Mouse (Mus musculus) lung, postnatal 0 days (tissue): ENCODE data around the gene Nps. TPM values are rescaled to one million over a fixed set of nuclear protein-coding genes. Genes with fewer than 3 reads are reported as not detected.
A peak's percentile ranks its signal among the peaks of the same experiment; 100 is the strongest.
"Not testable (repeated sequence)": the region's sequence is repeated elsewhere in the genome, so short reads cannot be mapped to it uniquely, and the experiment has no call there.

Experiments
- ATAC-seq: fragments of 200-750 bp; cut with Nextera tagmentation; 2 replicates; pipeline ENCODE4 v1.8.0; 2017; ENCODE audit warnings: moderate library complexity
- DNase-seq: peaks from one replicate; pipeline ENCODE4 v3.0.0-alpha.2; 2016; ENCODE audit warnings: low spot score
- H3K27ac ChIP-seq: fragments of 300-500 bp; sonication (generic); 2 replicates; pipeline ENCODE4 v1.5.1; 2014; ENCODE audit warnings: antibody characterized with exemption, mild to moderate bottlenecking, low read length, mixed read lengths
- H3K27me3 ChIP-seq: fragments of 300-500 bp; sonication (generic); replicated peaks from 2 replicates; pipeline ENCODE4 v1.6.1; 2014; ENCODE audit warnings: low read length, mixed read lengths; ENCODE audit not compliant: insufficient read depth
- H3K36me3 ChIP-seq: fragments of 300-500 bp; sonication (generic); 2 replicates; pipeline ENCODE4 v1.6.1; 2014; ENCODE audit warnings: low read length, mixed read lengths; ENCODE audit not compliant: insufficient read depth
- H3K4me1 ChIP-seq: fragments of 300-500 bp; sonication (generic); 2 replicates; pipeline ENCODE4 v1.6.1; 2014; ENCODE audit warnings: antibody characterized with exemption, low read depth, low read length, mixed read lengths; ENCODE audit not compliant: insufficient read depth
- H3K4me2 ChIP-seq: fragments of 300-500 bp; sonication (generic); replicated peaks from 2 replicates; pipeline ENCODE4 v1.6.1; 2014; ENCODE audit warnings: low read depth, mild to moderate bottlenecking, low read length, moderate library complexity, mixed read lengths
- H3K4me3 ChIP-seq: fragments of 300-500 bp; sonication (generic); 2 replicates; pipeline ENCODE4 v1.5.1; 2014; ENCODE audit warnings: low read depth, low read length
- H3K9ac ChIP-seq: fragments of 300-500 bp; sonication (generic); replicated peaks from 2 replicates; pipeline ENCODE4 v1.6.1; 2014; ENCODE audit warnings: low read depth, mild to moderate bottlenecking
- H3K9me3 ChIP-seq: fragments of 300-500 bp; sonication (generic); 2 replicates; pipeline ENCODE4 v1.6.1; 2016; ENCODE audit warnings: low read length, mixed read lengths
- CTCF ChIP-seq: IDR thresholded peaks from 2 replicates; pipeline ENCODE4 v1.5.1; 2016; ENCODE audit warnings: antibody characterized with exemption, mild to moderate bottlenecking
- EP300 ChIP-seq: IDR thresholded peaks from 2 replicates; pipeline ENCODE4 v1.6.1; 2016; ENCODE audit warnings: antibody characterized with exemption, mild to moderate bottlenecking, control low read depth
- WGBS: fragments of 180-500 bp; shearing (Covaris S2); extraction: QIAGEN DNeasy Blood & Tissue Kit; methylation state at CpG from one replicate; pipeline ENCODE4 v1.1.7; 2014; 5-methylcytosine and 5-hydroxymethylcytosine counted together
- polyA plus RNA-seq: library from polyadenylated mRNA; unstranded; fragments of >200 nt; fragmentation: Nextera tagmentation; extraction: Ambion mirVana; gene quantifications from 2 replicates; pipeline ENCODE4 v1.2.1, GENCODE M21; 2015

Nps gene
- not detected in 2 replicates for polyA plus RNA-seq

DNA sequence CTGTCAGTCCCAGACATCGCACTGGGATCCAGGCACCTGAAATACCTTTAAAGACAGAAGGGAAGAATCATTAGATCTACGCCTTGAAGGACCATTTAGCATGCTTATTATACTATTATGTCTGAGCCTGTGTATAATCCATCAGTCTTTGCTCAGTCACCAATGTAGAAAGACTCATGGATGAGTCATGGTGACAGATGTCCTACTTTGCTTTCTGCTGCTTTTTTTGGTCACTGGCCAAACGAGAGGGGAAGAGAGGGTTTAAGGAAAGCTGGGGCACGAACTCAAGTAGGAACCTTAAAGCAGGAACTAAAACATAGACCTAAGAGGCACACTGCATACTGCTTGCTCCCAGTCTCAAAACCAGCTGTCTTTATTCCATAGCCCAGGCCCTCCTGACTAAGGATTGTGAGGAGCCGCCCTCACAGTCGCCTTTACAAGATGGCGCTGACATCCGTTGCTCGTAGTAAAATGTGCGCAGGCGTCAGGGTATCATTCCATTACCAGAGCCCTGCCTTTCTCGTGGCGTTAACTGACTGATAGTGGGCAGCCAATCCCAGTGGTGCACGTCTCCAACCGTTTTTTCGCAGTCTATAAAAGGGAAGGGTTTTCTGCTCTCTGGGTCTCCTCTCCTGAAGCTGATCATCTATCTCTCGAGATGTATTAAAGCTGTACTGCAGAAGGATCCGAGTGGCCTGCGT is at the start of gene Nps:
Gene Nps, plus strand, starts transcription at position 651 of the 701 bp plus-strand sequence.
- H3K4me3 ChIP-seq, H3K4me2 ChIP-seq, H3K4me1 ChIP-seq, DNase-seq, H3K36me3 ChIP-seq, H3K9me3 ChIP-seq, H3K27ac ChIP-seq, H3K27me3 ChIP-seq, ATAC-seq, H3K9ac ChIP-seq: not testable (repeated sequence)
- WGBS: 85% methylated on average over 19 of the region's 19 CpGs

DNA sequence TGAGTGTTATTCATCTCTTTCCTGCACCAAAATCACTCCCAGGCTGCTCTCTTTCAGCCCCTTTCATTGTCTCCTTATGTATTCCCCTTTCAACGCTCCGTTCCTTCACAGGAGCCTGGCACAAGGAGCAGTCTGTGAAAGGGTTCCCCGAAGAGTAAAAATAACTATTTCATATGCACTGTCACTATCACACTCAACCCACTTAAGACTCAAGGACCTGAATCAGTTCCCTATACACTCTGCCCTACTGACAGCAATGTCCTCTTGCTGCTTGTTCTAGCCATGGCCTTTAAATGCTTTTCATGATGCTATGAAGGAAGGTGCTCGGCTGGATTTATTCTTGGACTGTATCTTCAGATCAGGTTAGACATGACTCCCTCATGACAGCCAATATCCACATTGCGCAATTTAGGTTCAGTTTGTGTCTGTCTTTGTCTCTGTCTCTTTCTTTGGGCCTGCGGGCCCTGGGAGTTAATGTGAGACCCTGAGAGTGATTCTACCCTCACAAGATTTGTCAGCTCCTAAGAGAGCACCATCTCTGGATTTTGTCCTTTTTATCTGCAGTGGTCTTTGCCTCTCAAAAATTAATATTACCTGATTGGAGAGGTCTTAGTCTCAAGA is 49.4 kb upstream of the Nps start:
- no peak for TF ChIP-seq CTCF
- no peak for TF ChIP-seq EP300
- Histone ChIP-seq H3K36me3 (no peaks in the 10 kb centered on the region), H3K27ac (no peak overlapping the region), H3K27me3 (no peaks in the 10 kb centered on the region), H3K4me1 (no peaks in the 10 kb centered on the region), H3K9ac (no peak overlapping the region), H3K4me3 (no peak overlapping the region), H3K9me3 (no peaks in the 10 kb centered on the region), H3K4me2 (no peak overlapping the region)
- ATAC-seq (no peak), DNase-seq (no peak)
- 88% methylated on average over 6 of the region's 6 CpGs for WGBS

DNA sequence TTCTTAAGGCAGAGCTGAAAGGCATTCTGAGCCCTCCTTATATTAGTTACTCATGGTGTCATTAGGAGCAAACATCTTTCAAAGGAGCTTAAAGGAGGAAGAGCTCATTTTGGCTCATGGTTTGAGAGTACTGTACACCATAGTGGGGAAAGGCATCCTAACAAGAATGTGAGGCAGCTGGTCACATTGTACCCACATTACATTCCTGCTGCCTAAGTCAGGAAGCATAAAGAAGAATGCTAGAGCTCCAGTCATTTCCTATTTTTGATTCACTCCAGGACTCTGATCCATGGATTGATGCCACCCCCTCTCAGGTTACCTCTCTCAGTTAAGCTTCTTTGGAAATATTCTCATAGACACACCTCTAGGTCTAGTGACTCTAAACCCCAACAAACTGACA is 48.2 kb upstream of the Nps start:
- no peaks in the 10 kb centered on the region for H3K9me3 ChIP-seq
- H3K4me2 ChIP-seq: no peak overlapping the region
- ATAC-seq: no peak

DNA sequence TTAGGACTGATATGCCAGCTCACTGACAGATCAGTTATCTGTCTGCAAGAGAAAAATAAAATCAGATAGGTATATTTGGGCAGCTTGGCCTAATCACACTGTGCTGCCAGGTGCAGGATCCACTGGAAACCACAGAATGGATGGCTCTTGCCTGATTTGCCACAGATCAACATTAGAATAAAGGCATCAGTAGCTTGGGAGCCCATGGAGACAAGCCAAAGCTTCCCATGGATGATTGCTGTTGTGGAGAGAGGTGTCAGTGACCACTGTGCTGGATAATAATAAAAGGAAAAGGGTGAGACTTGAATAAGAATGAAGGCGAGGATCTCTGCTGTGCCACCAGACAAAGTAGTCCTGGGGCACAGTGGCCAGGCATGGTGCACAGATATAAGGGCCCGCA is 47.7 kb upstream of the Nps start:
- no peaks in the 10 kb centered on the region for H3K36me3 ChIP-seq
- no peak overlapping the region for H3K27ac ChIP-seq
- TF ChIP-seq CTCF: no peak
- no peak for TF ChIP-seq EP300
- DNase-seq (no peak), ATAC-seq (no peak)
- 90% methylated on average over 2 of the region's 2 CpGs for WGBS
- H3K9ac ChIP-seq: no peak overlapping the region
- H3K4me3 ChIP-seq: no peak overlapping the region
- H3K27me3 ChIP-seq: no peaks in the 10 kb centered on the region
- no peak overlapping the region for H3K4me2 ChIP-seq
- no peaks in the 10 kb centered on the region for H3K9me3 ChIP-seq
- H3K4me1 ChIP-seq: no peaks in the 10 kb centered on the region

More for the DNA sequence above, 48.2 kb upstream of the Nps start:
- TF ChIP-seq EP300 (no peak), CTCF (no peak)
- H3K36me3 ChIP-seq: no peaks in the 10 kb centered on the region
- H3K27me3 ChIP-seq: no peaks in the 10 kb centered on the region
- no peak for DNase-seq
- H3K4me1 ChIP-seq: no peaks in the 10 kb centered on the region
- no peak overlapping the region for H3K4me3 ChIP-seq
- no peak overlapping the region for H3K27ac ChIP-seq
- H3K9ac ChIP-seq: no peak overlapping the region

DNA sequence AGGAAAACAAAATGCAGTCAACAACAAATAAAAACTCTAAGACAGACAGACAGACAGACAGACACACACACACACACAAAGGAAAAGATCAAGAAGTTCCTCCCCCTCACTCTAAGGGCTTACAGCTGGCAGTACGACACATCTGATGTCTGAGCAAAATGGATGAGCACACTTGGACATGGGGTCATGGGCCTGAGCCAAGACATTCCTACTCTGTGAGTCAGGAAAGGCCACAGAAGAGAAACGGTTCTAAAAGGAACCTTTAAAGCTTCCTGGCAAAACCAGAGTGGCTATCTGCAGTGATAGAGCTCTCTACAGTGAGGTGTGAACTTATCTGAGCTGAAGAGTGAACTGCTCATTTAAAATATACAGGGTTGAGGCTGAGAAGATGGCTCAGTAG is 46.0 kb upstream of the Nps start:
- 21% methylated on average over 2 of the region's 2 CpGs for WGBS

DNA sequence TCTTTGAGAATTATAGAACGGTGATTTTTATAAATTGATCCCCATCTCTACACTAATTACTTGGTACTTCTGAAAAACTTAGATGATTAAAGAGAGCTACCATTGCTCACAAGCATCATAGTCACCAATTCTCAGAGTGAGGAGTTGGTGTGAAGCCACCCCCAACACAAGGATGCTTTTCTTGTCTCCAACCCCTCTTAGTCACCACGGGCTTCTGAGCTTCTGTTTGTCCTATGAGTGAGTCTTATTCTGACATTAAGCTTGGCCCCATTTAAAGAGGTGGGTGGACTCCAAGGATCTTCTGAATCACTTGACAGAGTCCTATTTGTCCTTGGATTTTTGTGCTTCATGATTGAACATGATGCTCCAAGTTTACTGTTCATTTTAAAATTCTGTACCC is 37.0 kb upstream of the Nps start:
- Histone ChIP-seq H3K36me3 (no peaks in the 10 kb centered on the region), H3K9ac (no peak overlapping the region), H3K4me1 (no peaks in the 10 kb centered on the region), H3K4me3 (no peak overlapping the region), H3K9me3 (no peaks in the 10 kb centered on the region), H3K27ac (no peak overlapping the region), H3K27me3 (no peaks in the 10 kb centered on the region), H3K4me2 (no peak overlapping the region)
- DNase-seq (no peak), ATAC-seq (no peak)
- WGBS: 80% methylated on average over 2 of the region's 2 CpGs
- TF ChIP-seq EP300: no peak

More for the DNA sequence above, 46.0 kb upstream of the Nps start:
- no peaks in the 10 kb centered on the region for H3K27me3 ChIP-seq
- TF ChIP-seq CTCF (no peak), EP300 (no peak)
- no peak overlapping the region for H3K4me3 ChIP-seq
- H3K4me1 ChIP-seq: no peaks in the 10 kb centered on the region
- no peak overlapping the region for H3K9ac ChIP-seq
- H3K27ac ChIP-seq: no peak overlapping the region
- DNase-seq (peak; percentile 83), ATAC-seq (peak; percentile 85)
- H3K9me3 ChIP-seq: no peaks in the 10 kb centered on the region
- H3K36me3 ChIP-seq: no peaks in the 10 kb centered on the region
- H3K4me2 ChIP-seq: no peak overlapping the region
